Mouse (Mus musculus): ENCODE measurements around the gene Tmem248. TPM values are rescaled to one million over a fixed set of nuclear protein-coding genes. Genes with fewer than 3 reads are reported as not detected.

Tmem248 gene
- polyA plus RNA-seq (2011; ENCODE audit: insufficient read depth, insufficient read length, low replicate concordance, missing spikeins) = 15.0 and 25.2 TPM in 2 replicates

- Histone ChIP-seq H3K4me3 (replicated peaks; ENCODE audit: control insufficient read depth, low read depth, low read length) (no peak within 1 kb of the TSS), H3K27ac (ENCODE audit: control insufficient read depth, insufficient read depth, low read depth, low read length, poor library complexity) (no peak within 1 kb of the TSS), H3K4me1 (ENCODE audit: control insufficient read depth, insufficient read depth, low read length) (no peaks in the 10 kb centered on the region)
- WGBS = 84% methylated on average over 7 of the region's 7 CpGs
- TF ChIP-seq POLR2A (IDR thresholded peaks at IDR 0.05; ENCODE audit: borderline replicate concordance, control insufficient read depth, low read depth, low read length) (no peak), CTCF (IDR thresholded peaks at IDR 0.05; ENCODE audit: control insufficient read depth, insufficient read depth, low read length) (no peak)
Measured at GRCm38 (mm10) chr5:130216781-130217180, at the start of gene Tmem248. Tmem248 (plus strand) TSS chr5:130217081.

GRCm38 (mm10) chr5:130169109-130169508 lies 47.8 kb upstream of the Tmem248 start:
- Histone ChIP-seq H3K4me1 (ENCODE audit: control insufficient read depth, insufficient read depth, low read length) (no peaks in the 10 kb centered on the region; the same call in none of the 2 replicates), H3K27ac (ENCODE audit: control insufficient read depth, insufficient read depth, low read depth, low read length, poor library complexity) (no peak overlapping the region), H3K4me3 (replicated peaks; ENCODE audit: control insufficient read depth, low read depth, low read length) (no peak overlapping the region)
- TF ChIP-seq CTCF (IDR thresholded peaks at IDR 0.05; ENCODE audit: control insufficient read depth, insufficient read depth, low read length) (no peak), POLR2A (IDR thresholded peaks at IDR 0.05; ENCODE audit: borderline replicate concordance, control insufficient read depth, low read depth, low read length) (no peak)
- WGBS = 78% methylated on average over 6 of the region's 6 CpGs

GRCm38 (mm10) chr5:130170666-130171422 lies 46.0 kb upstream of the Tmem248 start:
- TF ChIP-seq CTCF (IDR thresholded peaks at IDR 0.05; ENCODE audit: control insufficient read depth, insufficient read depth, low read length) (no peak), POLR2A (IDR thresholded peaks at IDR 0.05; ENCODE audit: borderline replicate concordance, control insufficient read depth, low read depth, low read length) (no peak)
- H3K4me1 ChIP-seq (ENCODE audit: control insufficient read depth, insufficient read depth, low read length) = no peaks in the 10 kb centered on the region; the same call in none of the 2 replicates
- peak overlapping the region; percentile 79 for H3K4me3 ChIP-seq (replicated peaks; ENCODE audit: control insufficient read depth, low read depth, low read length)
- H3K27ac ChIP-seq (ENCODE audit: control insufficient read depth, insufficient read depth, low read depth, low read length, poor library complexity) = peak overlapping the region; percentile 99
- 11% methylated on average over 6 of the region's 6 CpGs for WGBS

GRCm38 (mm10) chr5:130171423-130171954 lies 45.4 kb upstream of the Tmem248 start, which contains the start of gene Rabgef1:
Rabgef1 (plus strand) TSS chr5:130171798.
- WGBS = 1% methylated on average over 62 of the region's 62 CpGs
- TF ChIP-seq CTCF (IDR thresholded peaks at IDR 0.05; ENCODE audit: control insufficient read depth, insufficient read depth, low read length) = no peak
- peak; percentile 94; the same call in 1 of the 2 replicates for TF ChIP-seq POLR2A (IDR thresholded peaks at IDR 0.05; ENCODE audit: borderline replicate concordance, control insufficient read depth, low read depth, low read length)
- no peaks in the 10 kb centered on the region; the same call in none of the 2 replicates for H3K4me1 ChIP-seq (ENCODE audit: control insufficient read depth, insufficient read depth, low read length)
- peak within 1 kb of the TSS; percentile 99 for H3K27ac ChIP-seq (ENCODE audit: control insufficient read depth, insufficient read depth, low read depth, low read length, poor library complexity)
- peak within 1 kb of the TSS; percentile 90 for H3K4me3 ChIP-seq (replicated peaks; ENCODE audit: control insufficient read depth, low read depth, low read length)

GRCm38 (mm10) chr5:130171956-130172601 lies 44.8 kb upstream of the Tmem248 start:
- Histone ChIP-seq H3K27ac (ENCODE audit: control insufficient read depth, insufficient read depth, low read depth, low read length, poor library complexity) (peak overlapping the region; percentile 88), H3K4me1 (ENCODE audit: control insufficient read depth, insufficient read depth, low read length) (no peaks in the 10 kb centered on the region; the same call in none of the 2 replicates)
- TF ChIP-seq CTCF (IDR thresholded peaks at IDR 0.05; ENCODE audit: control insufficient read depth, insufficient read depth, low read length) (no peak), POLR2A (IDR thresholded peaks at IDR 0.05; ENCODE audit: borderline replicate concordance, control insufficient read depth, low read depth, low read length) (no peak)

GRCm38 (mm10) chr5:130173012-130173411 lies 43.9 kb upstream of the Tmem248 start:
- Histone ChIP-seq H3K4me3 (replicated peaks; ENCODE audit: control insufficient read depth, low read depth, low read length) (peak overlapping the region; percentile 90), H3K27ac (ENCODE audit: control insufficient read depth, insufficient read depth, low read depth, low read length, poor library complexity) (no peak overlapping the region), H3K4me1 (ENCODE audit: control insufficient read depth, insufficient read depth, low read length) (no peaks in the 10 kb centered on the region; the same call in none of the 2 replicates)
- TF ChIP-seq CTCF (IDR thresholded peaks at IDR 0.05; ENCODE audit: control insufficient read depth, insufficient read depth, low read length) (no peak), POLR2A (IDR thresholded peaks at IDR 0.05; ENCODE audit: borderline replicate concordance, control insufficient read depth, low read depth, low read length) (no peak)
- 79% methylated on average over 4 of the region's 4 CpGs for WGBS

More at GRCm38 (mm10) chr5:130171956-130172601, 44.8 kb upstream of the Tmem248 start:
- under 1% methylated on average over 46 of the region's 46 CpGs for WGBS
- peak overlapping the region; percentile 90 for H3K4me3 ChIP-seq (replicated peaks; ENCODE audit: control insufficient read depth, low read depth, low read length)

GRCm38 (mm10) chr5:130177871-130178270 lies 39.0 kb upstream of the Tmem248 start:
- Histone ChIP-seq H3K4me1 (ENCODE audit: control insufficient read depth, insufficient read depth, low read length) (peaks cover 1% of the 10 kb centered on the region), H3K27ac (ENCODE audit: control insufficient read depth, insufficient read depth, low read depth, low read length, poor library complexity) (no peak overlapping the region), H3K4me3 (replicated peaks; ENCODE audit: control insufficient read depth, low read depth, low read length) (no peak overlapping the region)
- WGBS = 87% methylated on average over 4 of the region's 4 CpGs
- TF ChIP-seq CTCF (IDR thresholded peaks at IDR 0.05; ENCODE audit: control insufficient read depth, insufficient read depth, low read length) = no peak
- TF ChIP-seq POLR2A (IDR thresholded peaks at IDR 0.05; ENCODE audit: borderline replicate concordance, control insufficient read depth, low read depth, low read length) = no peak

- Histone ChIP-seq H3K27ac (ENCODE audit: control insufficient read depth, insufficient read depth, low read depth, low read length, poor library complexity) (no peak overlapping the region), H3K4me3 (replicated peaks; ENCODE audit: control insufficient read depth, low read depth, low read length) (no peak overlapping the region), H3K4me1 (ENCODE audit: control insufficient read depth, insufficient read depth, low read length) (peaks cover 3% of the 10 kb centered on the region)
- TF ChIP-seq CTCF (IDR thresholded peaks at IDR 0.05; ENCODE audit: control insufficient read depth, insufficient read depth, low read length) = no peak
- no peak for TF ChIP-seq POLR2A (IDR thresholded peaks at IDR 0.05; ENCODE audit: borderline replicate concordance, control insufficient read depth, low read depth, low read length)
- 85% methylated on average over 7 of the region's 7 CpGs for WGBS
Measured at GRCm38 (mm10) chr5:130180362-130180761, 36.5 kb upstream of the Tmem248 start.

Data from bone marrow, adult 2 months (tissue).